Mouse (Mus musculus) retina, postnatal 1 day (tissue): ENCODE data around the gene Mcm10.

ENCODE experiments used
- DNase-seq: peaks from one replicate; pipeline ENCODE4 v3.0.0-alpha.2; 2012

Mcm10 gene

GRCm38 (mm10) chr2:5031215-5031614, 18.6 kb upstream of the Mcm10 start:
- no peak for DNase-seq

GRCm38 (mm10) chr2:5029808-5030207, 17.2 kb upstream of the Mcm10 start:
- DNase-seq, result no peak

GRCm38 (mm10) chr2:5028047-5028446, 15.5 kb upstream of the Mcm10 start:
- no peak for DNase-seq

- DNase-seq, result no peak
These were observed 14.5 kb upstream of the Mcm10 start for GRCm38 (mm10) chr2:5027057-5027456.

GRCm38 (mm10) chr2:5025162-5025733, 12.7 kb upstream of the Mcm10 start:
- DNase-seq, result no peak

- no peak for DNase-seq
These were observed 11.3 kb upstream of the Mcm10 start for GRCm38 (mm10) chr2:5023699-5024399.

- DNase-seq, result no peak
These were observed 10.7 kb upstream of the Mcm10 start for GRCm38 (mm10) chr2:5023275-5023674.

- no peak for DNase-seq
These were observed 7.1 kb upstream of the Mcm10 start for GRCm38 (mm10) chr2:5019708-5020107.

- no peak for DNase-seq
These were observed 4.3 kb upstream of the Mcm10 start for GRCm38 (mm10) chr2:5016922-5017321.

- DNase-seq, result no peak
These were observed 2.9 kb upstream of the Mcm10 start for GRCm38 (mm10) chr2:5015527-5015926.

GRCm38 (mm10) chr2:5014616-5015015, 2.0 kb upstream of the Mcm10 start:
- DNase-seq, result no peak

GRCm38 (mm10) chr2:5011898-5012490, 597 bp downstream of the Mcm10 start:
- DNase-seq, result no peak

GRCm38 (mm10) chr2:5007107-5007506, 5.5 kb downstream of the Mcm10 start:
- DNase-seq, result no peak

- DNase-seq, result no peak
These were observed 11.3 kb downstream of the Mcm10 start for GRCm38 (mm10) chr2:5001266-5001665.

GRCm38 (mm10) chr2:4998905-4999304, 13.7 kb downstream of the Mcm10 start:
- DNase-seq, result no peak

GRCm38 (mm10) chr2:4996421-4996824, 16.2 kb downstream of the Mcm10 start:
- DNase-seq, result no peak

- DNase-seq, result no peak
These were observed 16.9 kb downstream of the Mcm10 start for GRCm38 (mm10) chr2:4995646-4996045.

GRCm38 (mm10) chr2:4994436-4994835, 18.2 kb downstream of the Mcm10 start:
- no peak for DNase-seq

- DNase-seq, result no peak
These were observed 19.0 kb downstream of the Mcm10 start for GRCm38 (mm10) chr2:4993584-4993983.

- DNase-seq, result peak; percentile 7
These were observed 23.7 kb downstream of the Mcm10 start for GRCm38 (mm10) chr2:4988826-4989424.

- DNase-seq, result no peak
These were observed 25.0 kb downstream of the Mcm10 start for GRCm38 (mm10) chr2:4987388-4988180.

GRCm38 (mm10) chr2:4986798-4987197, 25.8 kb downstream of the Mcm10 start:
- no peak for DNase-seq

GRCm38 (mm10) chr2:4985000-4985399, 27.6 kb downstream of the Mcm10 start:
- no peak for DNase-seq
